29 mouse cellular contexts compared by ENCODE assay signal in the genomic region with DNA sequence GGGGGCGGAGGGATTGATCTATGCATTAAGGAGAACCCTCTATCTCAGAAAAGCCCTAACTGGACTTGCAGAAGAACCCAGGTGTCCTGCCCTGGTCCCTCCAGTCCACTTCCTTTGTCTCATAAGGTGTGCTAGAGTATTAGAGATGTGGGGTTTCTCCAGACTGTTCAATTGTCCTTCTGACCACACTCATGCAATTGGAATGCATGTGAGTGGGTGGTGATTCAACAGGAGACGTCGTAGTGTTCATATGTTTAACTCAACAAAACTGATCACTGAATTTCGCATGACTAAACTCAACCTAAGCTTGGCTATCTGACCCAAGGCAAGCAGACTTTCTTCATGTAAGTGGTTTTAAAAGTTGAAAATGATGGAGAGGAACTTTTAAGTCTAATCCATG.
"Had no signal": no experiment of that assay in that cellular context is flagged by ENCODE, and none has a peak within 500 bp of the region (broad histone marks: within the 10 kb centered on the region; RNA-seq: fewer than 3 reads in every experiment).

No protein-coding gene starts in this region.

- H3K27ac ChIP-seq: heart, embryonic 10.5 days; heart, embryonic 13.5 days; heart, embryonic 15.5 days; hindbrain, embryonic 10.5 days; hindbrain, embryonic 12.5 days; hindbrain, embryonic 14.5 days; kidney, embryonic 15.5 days; kidney, postnatal 0 days; left cerebral cortex, adult 2 months; limb, embryonic 10.5 days; limb, embryonic 12.5 days; liver, embryonic 13.5 days; liver, embryonic 15.5 days had no signal

- DNase-seq: gastrocnemius, postnatal 14 days; gastrocnemius, postnatal 36 days; heart, adult 18-20 months; heart, postnatal 14 days; heart, postnatal 36 days; kidney, adult 11 months; kidney, adult 2 months; kidney, adult 9 months; kidney, postnatal 14 days; kidney, postnatal 36 days; layer of hippocampus, adult 9-11 months; liver; liver, embryonic 13.5 days; liver, postnatal 0 days had no signal

- H3K9ac ChIP-seq: heart, embryonic 13.5 days; heart, embryonic 15.5 days; hindbrain, embryonic 12.5 days; hindbrain, embryonic 14.5 days; kidney, embryonic 15.5 days; limb, embryonic 12.5 days; liver, embryonic 13.5 days; liver, embryonic 15.5 days; liver, postnatal 0 days had no signal

- H3K27me3 ChIP-seq: heart, embryonic 13.5 days; heart, embryonic 15.5 days; hindbrain, embryonic 12.5 days; kidney, embryonic 15.5 days; limb, embryonic 12.5 days; liver, embryonic 13.5 days; liver, embryonic 15.5 days had no signal

- ATAC-seq: hindbrain, embryonic 16.5 days; intestine, embryonic 16.5 days; liver, postnatal 0 days had no signal

- H3K9me3 ChIP-seq: heart, embryonic 10.5 days; heart, embryonic 13.5 days; heart, embryonic 15.5 days; hindbrain, embryonic 10.5 days; hindbrain, embryonic 12.5 days; kidney, embryonic 15.5 days; limb, embryonic 10.5 days; limb, embryonic 12.5 days; liver, embryonic 13.5 days; liver, embryonic 15.5 days had no signal

- H3K36me3 ChIP-seq: heart, embryonic 10.5 days; heart, embryonic 13.5 days; heart, embryonic 15.5 days; hindbrain, embryonic 10.5 days; hindbrain, embryonic 12.5 days; kidney, embryonic 15.5 days; limb, embryonic 10.5 days; limb, embryonic 12.5 days; liver, embryonic 13.5 days; liver, embryonic 15.5 days had no signal

- H3K4me3 ChIP-seq: heart, embryonic 10.5 days; heart, embryonic 13.5 days; heart, embryonic 15.5 days; hindbrain, embryonic 10.5 days; hindbrain, embryonic 12.5 days; kidney, embryonic 15.5 days; left cerebral cortex, adult 2 months; limb, embryonic 10.5 days; limb, embryonic 12.5 days; liver, embryonic 13.5 days; liver, embryonic 15.5 days had no signal

- H3K4me1 ChIP-seq: hindbrain, embryonic 10.5 days; hindbrain, embryonic 12.5 days; liver, embryonic 15.5 days had no signal

- H3K4me2 ChIP-seq: heart, embryonic 13.5 days; heart, embryonic 15.5 days; hindbrain, embryonic 12.5 days; hindbrain, embryonic 14.5 days; kidney, embryonic 15.5 days; limb, embryonic 12.5 days; liver, embryonic 11.5 days; liver, embryonic 13.5 days; liver, embryonic 15.5 days had no signal
